Mouse (Mus musculus) ES-Bruce4 (cell line): ENCODE results near the gene Mepe.

ENCODE experiments used
- CTCF ChIP-seq: IDR thresholded peaks from one replicate; pipeline ENCODE4 v1.8.1; 2011; ENCODE audit warnings: low read depth, low read length
- EP300 ChIP-seq: IDR thresholded peaks from 2 replicates; pipeline ENCODE4 v1.6.1; 2011; ENCODE audit warnings: low read depth, low read length; ENCODE audit not compliant: insufficient read depth

- TF ChIP-seq CTCF, result no peak
- no peak for TF ChIP-seq EP300
Observed at GRCm38 (mm10) chr5:104375132-104375531, 50.0 kb downstream of the Mepe start.
